Mouse (Mus musculus) neural tube, embryonic 15.5 days (tissue): ENCODE measurements around the gene Dagla. TPM values are rescaled to one million over a fixed set of nuclear protein-coding genes. Genes with fewer than 3 reads are reported as not detected.
A peak's percentile ranks its signal among the peaks of the same experiment; 100 is the strongest.

Experiments used
- ATAC-seq: fragments of 200-750 bp; cut with Nextera tagmentation; 2 replicates; pipeline ENCODE4 v1.8.0; 2017; ENCODE audit warnings: mild to moderate bottlenecking, moderate TSS enrichment, moderate library complexity; ENCODE audit not compliant: low FRiP score
- H3K27ac ChIP-seq: fragments of 300-500 bp; sonication (generic); replicated peaks from 2 replicates; pipeline ENCODE4 v1.5.1; 2015; ENCODE audit warnings: mild to moderate bottlenecking, inconsistent platforms
- H3K27me3 ChIP-seq: fragments of 300-500 bp; sonication (generic); replicated peaks from 2 replicates; pipeline ENCODE4 v1.6.1; 2015; ENCODE audit warnings: inconsistent platforms
- H3K36me3 ChIP-seq: fragments of 300-500 bp; sonication (generic); 2 replicates; pipeline ENCODE4 v1.6.1; 2015; ENCODE audit warnings: inconsistent platforms
- H3K4me1 ChIP-seq: fragments of 300-500 bp; sonication (generic); 2 replicates; pipeline ENCODE4 v1.6.1; 2015; ENCODE audit warnings: inconsistent platforms
- H3K4me2 ChIP-seq: fragments of 300-500 bp; sonication (generic); 2 replicates; pipeline ENCODE4 v1.6.1; 2015; ENCODE audit warnings: inconsistent platforms, mild to moderate bottlenecking, moderate library complexity
- H3K4me3 ChIP-seq: fragments of 300-500 bp; sonication (generic); replicated peaks from 2 replicates; pipeline ENCODE4 v1.5.1; 2015; ENCODE audit warnings: mild to moderate bottlenecking, inconsistent platforms
- H3K9ac ChIP-seq: fragments of 300-500 bp; sonication (generic); replicated peaks from 2 replicates; pipeline ENCODE4 v1.6.1; 2015; ENCODE audit warnings: mild to moderate bottlenecking, inconsistent platforms
- H3K9me3 ChIP-seq: fragments of 300-500 bp; sonication (generic); replicated peaks from 2 replicates; pipeline ENCODE4 v1.6.1; 2016; ENCODE audit warnings: inconsistent platforms
- WGBS: fragments of 180-500 bp; shearing (Covaris S2); methylation state at CpG from one replicate; pipeline ENCODE4 v1.1.7; 2015; ENCODE audit warnings: mixed read lengths; 5-methylcytosine and 5-hydroxymethylcytosine counted together
- polyA plus RNA-seq: library from polyadenylated mRNA; unstranded; fragments of >200 nt; fragmentation: Nextera tagmentation; extraction: Ambion mirVana; gene quantifications from 2 replicates; pipeline ENCODE4 v1.2.1, GENCODE M21; 2015

Gene Dagla
- polyA plus RNA-seq, 1 experiment from 2014 or later, result 12.2 TPM

DNA sequence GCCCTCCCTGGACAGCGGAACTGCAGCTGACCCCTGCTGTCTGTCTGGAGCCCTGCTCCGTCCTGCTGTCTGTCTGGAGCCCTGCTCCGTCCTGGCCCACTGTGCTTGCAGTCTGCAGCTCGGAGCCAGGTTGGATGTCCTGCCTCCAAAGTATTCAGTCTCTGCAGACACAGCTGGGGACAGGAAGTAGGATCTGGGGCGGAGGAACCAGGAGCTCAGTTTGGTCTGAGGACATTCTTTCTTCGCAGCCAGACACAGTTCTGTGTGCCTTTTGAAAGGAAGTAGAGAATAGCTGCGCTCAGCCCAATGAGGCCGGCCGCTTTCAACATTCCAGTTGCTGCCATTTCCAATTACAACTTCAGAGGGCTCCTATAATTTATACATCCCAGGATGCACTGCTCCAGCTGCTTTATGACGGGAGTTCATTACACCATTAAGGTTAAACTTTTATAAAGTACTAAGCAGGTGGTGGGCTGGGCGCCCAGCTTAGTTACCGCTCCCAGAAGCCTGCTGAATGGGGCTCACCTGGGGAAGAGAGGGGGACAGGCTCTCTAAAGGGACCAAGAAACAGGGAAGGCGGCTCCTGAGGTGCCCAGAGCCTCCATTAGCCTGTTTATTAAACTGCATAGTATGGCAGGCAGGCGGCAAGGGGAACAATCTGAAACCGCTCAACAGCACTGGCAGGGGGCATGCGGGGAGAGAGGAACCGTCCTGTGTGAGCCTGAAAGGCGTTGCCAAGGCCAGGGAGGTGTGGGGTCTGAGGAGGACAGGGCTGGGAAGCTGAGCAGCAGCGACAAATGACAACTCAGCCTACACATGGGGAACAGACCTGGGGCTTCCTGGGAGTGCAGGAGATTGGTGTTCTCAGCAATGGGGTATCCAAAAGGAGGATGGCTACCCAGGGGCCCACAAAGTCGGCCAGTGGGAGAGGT is 9.8 kb downstream of the Dagla start:
- ATAC-seq, result peak; percentile 16; the same call in 1 of the 2 replicates
- H3K36me3 ChIP-seq, result no peaks in the 10 kb centered on the region
- peak overlapping the region; percentile 65 for H3K27ac ChIP-seq
- H3K9ac ChIP-seq, result no peak overlapping the region
- H3K4me3 ChIP-seq, result no peak overlapping the region
- H3K27me3 ChIP-seq, result no peaks in the 10 kb centered on the region; the same call in none of the 2 replicates
- peaks cover 66% of the 10 kb centered on the region for H3K4me1 ChIP-seq
- 20% methylated on average over 20 of the region's 20 CpGs for WGBS
- no peaks in the 10 kb centered on the region for H3K9me3 ChIP-seq
- peak overlapping the region; percentile 35 for H3K4me2 ChIP-seq

- H3K27ac ChIP-seq, result peak overlapping the region; percentile 65; the same call in 1 of the 2 replicates
- H3K36me3 ChIP-seq, result no peaks in the 10 kb centered on the region
- no peaks in the 10 kb centered on the region for H3K9me3 ChIP-seq
- no peak for ATAC-seq
- H3K4me1 ChIP-seq, result peaks cover 64% of the 10 kb centered on the region
- no peak overlapping the region for H3K9ac ChIP-seq
- H3K4me2 ChIP-seq, result no peak overlapping the region
- H3K4me3 ChIP-seq, result no peak overlapping the region
- H3K27me3 ChIP-seq, result no peaks in the 10 kb centered on the region; the same call in none of the 2 replicates
- WGBS, result 83% methylated on average over 5 of the region's 5 CpGs
These were observed 10.7 kb downstream of the Dagla start for GRCm38 (mm10) chr19:10293987-10294386.

- H3K27me3 ChIP-seq, result peaks cover 7% of the 10 kb centered on the region; the same call in 1 of the 2 replicates
- 63% methylated on average over 9 of the region's 9 CpGs for WGBS
- no peaks in the 10 kb centered on the region for H3K9me3 ChIP-seq
- peaks cover 54% of the 10 kb centered on the region for H3K4me1 ChIP-seq
- no peak overlapping the region for H3K27ac ChIP-seq
- no peak overlapping the region for H3K9ac ChIP-seq
- ATAC-seq, result no peak
- no peaks in the 10 kb centered on the region for H3K36me3 ChIP-seq
- H3K4me3 ChIP-seq, result no peak overlapping the region
- H3K4me2 ChIP-seq, result no peak overlapping the region
These were observed 12.7 kb downstream of the Dagla start for GRCm38 (mm10) chr19:10291896-10292490.

GRCm38 (mm10) chr19:10290153-10290945 is 14.3 kb downstream of the Dagla start:
- Histone ChIP-seq H3K9ac (no peak overlapping the region), H3K27ac (no peak overlapping the region; the same call in 1 of the 2 replicates), H3K27me3 (peaks cover 12% of the 10 kb centered on the region; the same call in 1 of the 2 replicates), H3K4me3 (no peak overlapping the region), H3K4me1 (peaks cover 41% of the 10 kb centered on the region), H3K4me2 (no peak overlapping the region), H3K9me3 (no peaks in the 10 kb centered on the region), H3K36me3 (no peaks in the 10 kb centered on the region)
- ATAC-seq, result no peak
- WGBS, result 76% methylated on average over 16 of the region's 16 CpGs

DNA sequence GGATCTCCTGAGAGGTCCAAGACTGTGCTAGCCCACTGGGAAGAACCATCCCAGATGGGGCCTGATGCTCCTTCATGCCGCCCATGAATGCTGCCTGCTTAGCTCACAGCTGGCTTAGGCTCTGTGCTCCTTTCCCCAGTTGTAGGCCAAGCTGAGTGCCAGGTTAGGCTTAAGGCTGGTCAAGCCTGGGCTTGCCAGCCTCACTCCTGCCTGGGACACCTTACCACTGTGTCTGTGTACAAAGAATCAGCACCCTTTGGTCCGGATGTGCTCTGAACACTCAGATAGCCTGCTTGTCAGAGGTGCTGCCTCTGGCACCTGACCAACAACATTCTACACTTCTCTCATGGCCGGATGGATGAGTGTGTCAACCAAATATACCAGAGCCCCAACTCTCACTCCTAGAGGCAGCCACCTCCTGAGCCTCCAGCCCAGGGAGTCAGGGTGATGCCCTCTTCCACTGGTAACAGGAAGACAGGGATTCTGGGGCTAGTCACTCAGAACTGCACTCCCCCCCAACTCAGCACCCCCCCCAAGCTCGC is 15.0 kb downstream of the Dagla start:
- ATAC-seq, result no peak
- H3K27me3 ChIP-seq, result peaks cover 17% of the 10 kb centered on the region
- no peak overlapping the region; the same call in 1 of the 2 replicates for H3K27ac ChIP-seq
- no peak overlapping the region for H3K4me3 ChIP-seq
- 89% methylated on average over 4 of the region's 4 CpGs for WGBS
- H3K9ac ChIP-seq, result no peak overlapping the region
- H3K4me1 ChIP-seq, result peaks cover 34% of the 10 kb centered on the region
- no peaks in the 10 kb centered on the region for H3K9me3 ChIP-seq
- H3K36me3 ChIP-seq, result no peaks in the 10 kb centered on the region
- H3K4me2 ChIP-seq, result no peak overlapping the region

GRCm38 (mm10) chr19:10288125-10289040 is 16.3 kb downstream of the Dagla start:
- no peak for ATAC-seq
- Histone ChIP-seq H3K9me3 (no peaks in the 10 kb centered on the region), H3K27me3 (peaks cover 29% of the 10 kb centered on the region)

DNA sequence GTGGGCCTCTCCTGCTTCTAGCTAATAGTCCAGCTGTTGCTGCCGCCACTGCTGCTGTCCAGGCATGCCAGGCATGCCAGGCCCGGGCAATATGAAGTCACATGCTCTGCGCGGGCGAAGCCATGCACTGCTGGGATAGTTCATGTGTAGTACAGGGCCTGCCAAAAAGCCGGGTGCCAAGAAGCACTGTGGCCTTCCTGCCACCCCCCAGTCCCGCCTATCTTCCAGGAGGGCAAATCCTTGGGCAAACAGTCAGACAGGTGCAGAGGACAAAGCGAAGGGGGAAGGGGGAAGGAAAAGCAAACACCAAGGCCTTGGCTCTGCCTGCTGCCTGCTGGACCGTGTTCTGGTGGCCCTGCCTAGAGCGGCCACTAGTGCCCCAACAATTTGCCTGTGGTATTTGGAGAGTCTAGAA is 18.2 kb downstream of the Dagla start:
- Histone ChIP-seq H3K9ac (no peak overlapping the region), H3K36me3 (no peaks in the 10 kb centered on the region), H3K4me1 (peaks cover 24% of the 10 kb centered on the region), H3K4me2 (no peak overlapping the region), H3K27me3 (peaks cover 45% of the 10 kb centered on the region), H3K27ac (no peak overlapping the region), H3K4me3 (no peak overlapping the region), H3K9me3 (no peaks in the 10 kb centered on the region)
- WGBS, result 85% methylated on average over 10 of the region's 10 CpGs
- no peak for ATAC-seq

More at GRCm38 (mm10) chr19:10288125-10289040, 16.3 kb downstream of the Dagla start:
- Histone ChIP-seq H3K4me2 (no peak overlapping the region), H3K9ac (no peak overlapping the region), H3K4me1 (peaks cover 26% of the 10 kb centered on the region; the same call in 1 of the 2 replicates), H3K27ac (no peak overlapping the region), H3K36me3 (no peaks in the 10 kb centered on the region), H3K4me3 (no peak overlapping the region)
- 86% methylated on average over 8 of the region's 8 CpGs for WGBS

DNA sequence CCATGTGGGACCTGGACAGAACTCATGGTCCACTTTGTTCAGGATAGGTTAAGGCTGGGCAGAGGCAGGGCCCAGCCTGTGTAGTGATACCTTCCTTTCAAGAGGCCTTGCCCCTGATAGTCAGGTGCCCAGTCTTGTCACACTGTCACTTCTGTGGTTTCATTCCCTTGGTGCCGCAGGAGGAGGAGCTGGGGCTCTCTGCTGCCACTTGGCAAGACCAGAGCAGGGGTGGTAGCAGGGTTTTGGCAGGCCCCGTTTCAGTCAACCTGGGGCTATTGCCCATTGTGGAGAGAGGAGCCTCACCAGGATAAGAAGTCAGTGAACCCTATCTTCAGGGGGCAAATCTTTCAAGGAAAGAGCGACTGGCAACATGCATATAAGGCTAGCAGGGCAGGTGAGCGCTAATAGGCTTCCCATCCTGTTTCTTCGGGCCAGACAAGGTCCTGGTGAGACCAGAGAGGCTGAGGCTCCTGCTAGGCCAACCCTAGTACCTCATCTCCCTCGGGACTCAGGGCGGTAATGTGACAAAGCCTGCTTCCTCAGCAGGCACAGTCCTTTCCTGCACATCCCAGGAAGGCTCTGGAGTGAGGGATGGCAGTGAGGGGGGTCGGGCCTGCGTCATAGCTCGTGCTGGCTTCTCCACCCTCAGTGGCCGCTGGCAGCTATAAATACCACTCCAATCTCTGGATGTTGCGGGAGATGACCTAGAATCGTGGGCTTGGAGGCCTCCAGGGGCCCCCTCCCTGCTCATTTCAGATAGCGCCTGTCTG is 23.7 kb downstream of the Dagla start:
- 62% methylated on average over 14 of the region's 14 CpGs for WGBS
- ATAC-seq, result no peak

DNA sequence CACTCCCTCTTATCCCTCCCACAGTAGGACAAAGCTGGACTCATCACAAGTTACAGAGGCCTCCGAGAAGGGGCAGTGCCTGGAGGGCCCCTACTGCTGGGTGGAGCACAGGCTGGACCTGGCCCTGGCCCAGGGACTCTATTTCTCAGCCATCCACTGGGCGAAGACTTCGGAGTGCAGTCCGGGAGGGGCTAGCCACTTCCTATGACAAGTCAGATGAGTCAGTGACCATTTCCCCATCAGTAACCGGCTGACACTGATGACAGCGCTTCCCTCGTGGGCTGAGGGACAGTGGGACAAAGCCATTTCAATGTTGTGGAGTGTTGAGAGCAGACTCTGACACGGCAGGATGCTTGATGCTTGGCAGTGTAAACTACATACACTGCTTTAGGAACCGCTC is 25.0 kb downstream of the Dagla start:
- H3K4me1 ChIP-seq, result peaks cover 45% of the 10 kb centered on the region
- WGBS, result 91% methylated on average over 9 of the region's 9 CpGs
- peaks cover 72% of the 10 kb centered on the region for H3K27me3 ChIP-seq
- H3K9ac ChIP-seq, result no peak overlapping the region
- no peak for ATAC-seq
- no peak overlapping the region for H3K27ac ChIP-seq
- H3K4me3 ChIP-seq, result no peak overlapping the region
- H3K36me3 ChIP-seq, result no peaks in the 10 kb centered on the region
- no peaks in the 10 kb centered on the region for H3K9me3 ChIP-seq
- no peak overlapping the region for H3K4me2 ChIP-seq

More for the DNA sequence above, 23.7 kb downstream of the Dagla start:
- no peaks in the 10 kb centered on the region for H3K36me3 ChIP-seq
- no peak overlapping the region for H3K4me3 ChIP-seq
- H3K4me2 ChIP-seq, result no peak overlapping the region
- H3K4me1 ChIP-seq, result peaks cover 41% of the 10 kb centered on the region
- H3K9me3 ChIP-seq, result no peaks in the 10 kb centered on the region
- H3K27ac ChIP-seq, result no peak overlapping the region
- no peak overlapping the region for H3K9ac ChIP-seq
- H3K27me3 ChIP-seq, result peaks cover 76% of the 10 kb centered on the region
